Mouse (Mus musculus) intestine, embryonic 16.5 days (tissue): ENCODE data around the gene Arxes1. TPM values are rescaled to one million over a fixed set of nuclear protein-coding genes. Genes with fewer than 3 reads are reported as not detected.
"Not testable (repeated sequence)": the region's sequence is repeated elsewhere in the genome, so short reads cannot be mapped to it uniquely, and the experiment has no call there.

Experiments used
- ATAC-seq: fragments of 200-750 bp; cut with Nextera tagmentation; 2 replicates; pipeline ENCODE4 v1.8.0; 2017; ENCODE audit warnings: moderate TSS enrichment, moderate library complexity
- H3K27ac ChIP-seq: fragments of 300-500 bp; sonication (generic); 2 replicates; pipeline ENCODE4 v1.5.1; 2014; ENCODE audit warnings: mild to moderate bottlenecking, low read length
- H3K27me3 ChIP-seq: fragments of 300-500 bp; sonication (generic); replicated peaks from 2 replicates; pipeline ENCODE4 v1.6.1; 2014; ENCODE audit warnings: low read length, control low read depth, mixed read lengths; ENCODE audit not compliant: control insufficient read depth, insufficient read depth
- H3K36me3 ChIP-seq: fragments of 300-500 bp; sonication (generic); 2 replicates; pipeline ENCODE4 v1.6.1; 2014; ENCODE audit warnings: low read length, control low read depth; ENCODE audit not compliant: control insufficient read depth, insufficient read depth
- H3K4me1 ChIP-seq: fragments of 300-500 bp; sonication (generic); 2 replicates; pipeline ENCODE4 v1.6.1; 2014; ENCODE audit warnings: low read length, control low read depth, mixed read lengths; ENCODE audit not compliant: control insufficient read depth, insufficient read depth
- H3K4me2 ChIP-seq: fragments of 300-500 bp; sonication (generic); 2 replicates; pipeline ENCODE4 v1.6.1; 2014; ENCODE audit warnings: low read depth, low read length, control low read depth
- H3K4me3 ChIP-seq: fragments of 300-500 bp; sonication (generic); 2 replicates; pipeline ENCODE4 v1.5.1; 2014; ENCODE audit warnings: mild to moderate bottlenecking, low read length
- H3K9ac ChIP-seq: fragments of 300-500 bp; sonication (generic); 2 replicates; pipeline ENCODE4 v1.6.1; 2014; ENCODE audit warnings: low read depth, low read length
- H3K9me3 ChIP-seq: fragments of 300-500 bp; sonication (generic); 2 replicates; pipeline ENCODE4 v1.6.1; 2016; ENCODE audit warnings: low read length, control low read depth; ENCODE audit not compliant: control insufficient read depth
- WGBS: fragments of 180-500 bp; shearing (Covaris S2); extraction: QIAGEN DNeasy Blood & Tissue Kit; methylation state at CpG from one replicate; pipeline ENCODE4 v1.1.7; 2014; 5-methylcytosine and 5-hydroxymethylcytosine counted together
- polyA plus RNA-seq: library from polyadenylated mRNA; unstranded; fragments of >200 nt; fragmentation: Nextera tagmentation; extraction: Ambion mirVana; gene quantifications from 2 replicates; pipeline ENCODE4 v1.2.1, GENCODE M21; 2015

Arxes1 gene
- 19.3 and 22.1 TPM in 2 replicates for polyA plus RNA-seq

- peak within 1 kb of the TSS; percentile 27 for H3K4me3 ChIP-seq
- WGBS = 10% methylated on average over 11 of the region's 49 CpGs
- peak; percentile 94 for ATAC-seq
Observed at GRCm38 (mm10) chrX:136032799-136033763, at the start of gene Arxes1. Arxes1 (plus strand) TSS chrX:136033367.

GRCm38 (mm10) chrX:135984539-135985260, 48.5 kb upstream of the Arxes1 start:
- Histone ChIP-seq H3K9ac (no peak overlapping the region), H3K9me3 (no peaks in the 10 kb centered on the region), H3K4me3 (no peak overlapping the region), H3K36me3 (no peaks in the 10 kb centered on the region), H3K27ac (no peak overlapping the region), H3K4me2 (no peak overlapping the region), H3K27me3 (no peaks in the 10 kb centered on the region), H3K4me1 (no peaks in the 10 kb centered on the region)
- no peak for ATAC-seq
- 69% methylated on average over 6 of the region's 6 CpGs for WGBS

More at GRCm38 (mm10) chrX:136032799-136033763, at the start of gene Arxes1:
- peak within 1 kb of the TSS; percentile 35; the same call in 1 of the 2 replicates for H3K4me2 ChIP-seq
- H3K36me3 ChIP-seq, H3K9me3 ChIP-seq, H3K9ac ChIP-seq, H3K27ac ChIP-seq, H3K27me3 ChIP-seq, H3K4me1 ChIP-seq: not testable (repeated sequence)

- no peaks in the 10 kb centered on the region for H3K4me1 ChIP-seq
- 75% methylated on average over 3 of the region's 3 CpGs for WGBS
Observed at GRCm38 (mm10) chrX:135986267-135986666, 46.9 kb upstream of the Arxes1 start.

GRCm38 (mm10) chrX:135990661-135991060, 42.5 kb upstream of the Arxes1 start:
- no peak overlapping the region for H3K27ac ChIP-seq
- no peak overlapping the region for H3K9ac ChIP-seq
- no peaks in the 10 kb centered on the region for H3K36me3 ChIP-seq
- no peak overlapping the region for H3K4me3 ChIP-seq
- no peaks in the 10 kb centered on the region; the same call in 1 of the 2 replicates for H3K27me3 ChIP-seq
- 76% methylated on average over 2 of the region's 2 CpGs for WGBS
- no peak overlapping the region for H3K4me2 ChIP-seq
- H3K4me1 ChIP-seq = no peaks in the 10 kb centered on the region
- ATAC-seq = no peak
- H3K9me3 ChIP-seq = no peaks in the 10 kb centered on the region

More at GRCm38 (mm10) chrX:135986267-135986666, 46.9 kb upstream of the Arxes1 start:
- Histone ChIP-seq H3K9ac (no peak overlapping the region), H3K4me3 (no peak overlapping the region), H3K4me2 (no peak overlapping the region), H3K36me3 (no peaks in the 10 kb centered on the region), H3K27ac (no peak overlapping the region), H3K9me3 (no peaks in the 10 kb centered on the region), H3K27me3 (no peaks in the 10 kb centered on the region; the same call in 1 of the 2 replicates)
- ATAC-seq = peak; percentile 80

- WGBS = 54% methylated on average over 2 of the region's 3 CpGs
- not testable (repeated sequence) for H3K9ac ChIP-seq
- ATAC-seq = peak; percentile 86
Observed at GRCm38 (mm10) chrX:135993192-135993594, 40.0 kb upstream of the Arxes1 start.

GRCm38 (mm10) chrX:135993664-135994119, 39.5 kb upstream of the Arxes1 start, which contains the start of gene Arxes2:
Arxes2 (plus strand) TSS chrX:135993824.
- H3K9me3 ChIP-seq, H3K27me3 ChIP-seq, H3K4me1 ChIP-seq, H3K9ac ChIP-seq, H3K36me3 ChIP-seq, H3K27ac ChIP-seq: not testable (repeated sequence)
- 7% methylated on average over 12 of the region's 39 CpGs for WGBS
- peak within 1 kb of the TSS; percentile 46 for H3K4me2 ChIP-seq
- peak; percentile 93 for ATAC-seq
- peak within 1 kb of the TSS; percentile 33 for H3K4me3 ChIP-seq

More at GRCm38 (mm10) chrX:135993192-135993594, 40.0 kb upstream of the Arxes1 start:
- H3K9me3 ChIP-seq, H3K27me3 ChIP-seq, H3K4me1 ChIP-seq, H3K4me2 ChIP-seq, H3K4me3 ChIP-seq, H3K27ac ChIP-seq, H3K36me3 ChIP-seq: not testable (repeated sequence)

- Histone ChIP-seq H3K4me2 (no peak overlapping the region), H3K9ac (no peak overlapping the region), H3K27me3 (no peaks in the 10 kb centered on the region), H3K4me1 (no peaks in the 10 kb centered on the region), H3K27ac (no peak overlapping the region), H3K9me3 (no peaks in the 10 kb centered on the region), H3K4me3 (no peak overlapping the region), H3K36me3 (no peaks in the 10 kb centered on the region)
- whole genome bisulfite sequencing = 46% methylated on average over 3 of the region's 5 CpGs
- ATAC-seq = no peak
Observed at GRCm38 (mm10) chrX:136007199-136007843, 25.8 kb upstream of the Arxes1 start.

GRCm38 (mm10) chrX:136014392-136014791, 18.8 kb upstream of the Arxes1 start:
- H3K4me1 ChIP-seq = no peaks in the 10 kb centered on the region
- no peak overlapping the region for H3K4me3 ChIP-seq
- ATAC-seq = peak; percentile 85
- H3K9ac ChIP-seq = no peak overlapping the region
- no peaks in the 10 kb centered on the region for H3K36me3 ChIP-seq
- H3K27me3 ChIP-seq = no peaks in the 10 kb centered on the region
- H3K27ac ChIP-seq = no peak overlapping the region
- no peak overlapping the region for H3K4me2 ChIP-seq
- 19% methylated on average over 2 of the region's 2 CpGs for WGBS
- H3K9me3 ChIP-seq = no peaks in the 10 kb centered on the region

- no peak for ATAC-seq
- no peaks in the 10 kb centered on the region for H3K27me3 ChIP-seq
- no peaks in the 10 kb centered on the region for H3K4me1 ChIP-seq
- no peak overlapping the region for H3K4me3 ChIP-seq
- 68% methylated on average over 1 of the region's 1 CpGs for WGBS
- no peaks in the 10 kb centered on the region for H3K9me3 ChIP-seq
- H3K36me3 ChIP-seq = no peaks in the 10 kb centered on the region
- H3K27ac ChIP-seq = no peak overlapping the region
- no peak overlapping the region for H3K9ac ChIP-seq
- H3K4me2 ChIP-seq = no peak overlapping the region
Observed at GRCm38 (mm10) chrX:136030331-136030730, 2.8 kb upstream of the Arxes1 start.
